Mouse (Mus musculus): ENCODE measurements around the gene Sbk2. TPM values are rescaled to one million over a fixed set of nuclear protein-coding genes. Genes with fewer than 3 reads are reported as not detected.
A peak's percentile ranks its signal among the peaks of the same experiment; 100 is the strongest.

Gene Sbk2
- polyA plus RNA-seq, 1 experiment, result not detected

DNA sequence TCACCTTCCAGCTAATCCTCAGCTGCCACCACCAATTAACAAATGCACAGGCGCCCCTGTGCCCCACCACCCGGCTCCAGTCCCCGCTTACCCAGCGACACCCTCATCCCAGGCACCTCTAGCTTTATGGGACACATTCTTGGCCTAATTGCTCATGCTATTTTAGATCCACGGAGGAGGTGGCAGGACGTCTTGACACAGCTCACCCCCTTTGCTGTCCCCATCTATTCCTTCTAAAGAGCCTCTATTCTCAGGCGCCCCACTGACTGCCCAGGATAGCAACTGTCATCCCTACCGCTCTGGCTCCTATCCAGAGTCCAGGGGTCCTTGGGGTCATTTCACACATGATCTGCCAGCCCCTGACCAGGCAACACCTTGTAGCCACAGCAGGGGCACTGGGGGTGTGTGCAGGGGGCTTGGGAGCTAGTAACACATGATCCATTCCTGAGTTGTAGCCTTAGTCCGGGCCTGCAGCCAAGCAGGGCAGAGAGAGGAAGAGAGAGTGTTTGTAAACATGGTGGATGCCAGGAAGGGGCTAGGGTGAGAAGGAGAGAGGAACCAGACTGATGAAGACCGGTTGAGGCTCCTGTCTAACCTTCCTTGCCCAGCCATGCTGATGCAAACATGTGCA lies 10.3 kb downstream of the Sbk2 start:
- TF ChIP-seq CTCF (IDR thresholded peaks at IDR 0.05; ENCODE audit: borderline replicate concordance, insufficient read depth, low read length), result no peak
- H3K4me3 ChIP-seq (ENCODE audit: insufficient read depth, low read length), result no peak overlapping the region
- no peaks in the 10 kb centered on the region for H3K4me1 ChIP-seq (ENCODE audit: control insufficient read depth, insufficient read depth, low read length)
- H3K27ac ChIP-seq (ENCODE audit: insufficient read depth, low read length), result no peak overlapping the region

DNA sequence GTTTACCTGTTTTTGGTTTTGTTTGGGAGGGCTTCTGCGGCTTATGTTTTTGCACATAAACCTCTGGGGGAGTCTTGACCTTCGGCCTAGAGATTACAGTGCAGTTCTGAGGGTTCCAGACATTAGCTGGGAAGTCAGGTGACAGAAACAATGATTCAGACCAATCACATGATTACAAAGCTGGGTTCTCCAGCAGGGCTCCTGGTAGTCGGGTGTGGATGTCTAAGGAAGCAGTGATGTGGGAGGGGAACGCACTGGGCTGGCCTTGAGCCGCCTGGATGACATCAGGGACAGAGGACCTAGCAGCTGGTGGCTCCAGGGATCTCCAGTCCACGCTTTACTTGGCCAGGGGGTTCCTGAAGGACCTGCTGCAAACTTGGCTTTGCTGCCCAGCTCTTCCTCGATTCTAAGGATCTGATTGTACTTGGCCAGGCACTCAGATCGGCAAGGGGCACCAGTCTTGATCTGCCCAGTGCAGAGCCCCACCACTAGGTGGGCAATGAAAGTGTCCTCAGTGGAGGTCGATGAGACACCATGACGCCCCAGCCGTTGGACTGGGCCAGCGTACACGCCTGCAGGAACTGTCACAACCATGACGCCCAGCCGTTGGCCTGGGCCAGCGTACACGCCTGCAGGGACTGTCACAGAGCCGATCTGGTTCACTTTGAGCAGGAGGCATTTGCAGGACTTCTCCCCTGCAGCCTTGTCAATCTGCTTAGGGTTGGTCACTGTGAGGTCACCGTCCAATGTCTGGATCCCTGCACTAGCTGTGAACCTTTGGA lies 13.5 kb downstream of the Sbk2 start:
- Histone ChIP-seq H3K4me1 (ENCODE audit: control insufficient read depth, insufficient read depth, low read length) (peaks cover 5% of the 10 kb centered on the region; the same call in 1 of the 2 replicates), H3K4me3 (ENCODE audit: insufficient read depth, low read length) (no peak overlapping the region)
- TF ChIP-seq POLR2A (IDR thresholded peaks at IDR 0.05; ENCODE audit: low read depth, low read length) (no peak), CTCF (IDR thresholded peaks at IDR 0.05; ENCODE audit: borderline replicate concordance, insufficient read depth, low read length) (no peak)

DNA sequence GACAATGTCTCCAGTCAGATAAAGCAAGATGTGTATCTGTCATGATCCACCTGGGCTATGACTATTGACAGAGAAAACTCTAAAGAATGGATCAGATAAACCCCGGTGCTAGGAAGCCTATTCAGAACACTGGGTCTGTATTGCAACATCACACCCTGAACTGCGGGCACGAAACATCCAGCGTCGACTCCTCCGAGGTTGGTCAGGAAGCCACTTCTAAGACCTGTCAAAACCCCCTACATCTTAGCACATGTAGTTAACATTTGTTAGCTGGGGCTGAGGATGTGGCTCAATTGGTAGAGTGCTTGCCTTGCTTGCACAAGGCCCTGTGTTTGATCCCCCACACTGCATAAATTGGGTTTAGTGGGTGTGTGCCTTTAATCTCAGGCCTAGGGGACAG lies 15.8 kb downstream of the Sbk2 start:
- Histone ChIP-seq H3K27ac (ENCODE audit: insufficient read depth, low read length) (no peak overlapping the region), H3K4me3 (ENCODE audit: insufficient read depth, low read length) (no peak overlapping the region), H3K4me1 (ENCODE audit: control insufficient read depth, insufficient read depth, low read length) (peaks cover 5% of the 10 kb centered on the region; the same call in 1 of the 2 replicates)
- TF ChIP-seq CTCF (IDR thresholded peaks at IDR 0.05; ENCODE audit: borderline replicate concordance, insufficient read depth, low read length) (no peak), POLR2A (IDR thresholded peaks at IDR 0.05; ENCODE audit: low read depth, low read length) (no peak)

More for the DNA sequence above, 13.5 kb downstream of the Sbk2 start:
- no peak overlapping the region for H3K27ac ChIP-seq (ENCODE audit: insufficient read depth, low read length)

DNA sequence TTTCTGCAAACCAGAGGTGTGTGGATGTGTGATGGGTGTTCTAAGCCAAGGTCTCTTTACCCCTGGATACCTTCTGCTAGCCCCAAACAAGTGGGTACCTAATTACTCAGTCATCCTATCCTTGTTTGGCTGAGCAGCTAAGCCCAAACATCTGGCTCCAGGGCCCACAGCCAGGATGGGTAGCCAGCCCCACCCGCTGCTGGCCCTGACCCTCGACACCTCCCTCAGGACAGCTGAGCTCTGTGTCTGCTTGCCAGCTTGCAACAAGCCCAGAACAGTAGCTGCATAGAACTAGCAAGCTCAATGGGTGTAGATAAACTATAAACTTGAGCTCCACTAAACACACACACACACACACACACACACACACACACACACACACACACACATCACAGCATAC lies 16.4 kb downstream of the Sbk2 start:
- no peak overlapping the region for H3K27ac ChIP-seq (ENCODE audit: insufficient read depth, low read length)
- H3K4me1 ChIP-seq (ENCODE audit: control insufficient read depth, insufficient read depth, low read length), result peaks cover 5% of the 10 kb centered on the region; the same call in 1 of the 2 replicates
- no peak overlapping the region for H3K4me3 ChIP-seq (ENCODE audit: insufficient read depth, low read length)
- TF ChIP-seq CTCF (IDR thresholded peaks at IDR 0.05; ENCODE audit: borderline replicate concordance, insufficient read depth, low read length) (no peak), POLR2A (IDR thresholded peaks at IDR 0.05; ENCODE audit: low read depth, low read length) (no peak)

DNA sequence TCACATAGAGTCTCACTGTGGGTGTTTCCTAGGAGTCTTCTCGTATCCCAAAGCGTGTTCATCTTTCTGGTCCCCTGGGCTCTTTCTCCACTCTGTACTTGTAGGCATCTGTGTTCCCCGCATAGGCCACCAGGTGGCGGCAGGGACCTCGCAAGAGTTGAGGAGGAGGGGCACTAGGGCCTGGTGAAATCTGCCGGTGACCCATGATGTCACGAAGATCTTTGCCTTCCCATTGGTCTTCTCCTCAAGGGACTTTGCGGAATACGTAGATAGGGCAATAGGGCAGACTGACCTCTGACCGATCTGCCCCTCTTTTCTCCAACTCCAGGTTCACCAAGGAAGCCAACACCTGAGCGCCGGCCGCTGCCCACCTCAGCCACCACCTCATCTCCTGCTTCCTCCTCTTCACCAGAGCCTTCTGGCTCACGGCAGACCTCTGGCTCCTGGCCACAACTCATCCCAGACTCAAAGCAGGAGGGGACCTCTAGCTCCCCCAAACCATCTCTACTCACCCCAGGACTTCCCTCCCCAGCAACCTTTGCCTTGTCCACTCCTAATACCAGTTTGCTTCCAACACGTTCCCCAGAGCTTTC lies 20.9 kb downstream of the Sbk2 start:
- no peak overlapping the region for H3K4me3 ChIP-seq (ENCODE audit: insufficient read depth, low read length)
- no peak overlapping the region for H3K27ac ChIP-seq (ENCODE audit: insufficient read depth, low read length)
- TF ChIP-seq CTCF (IDR thresholded peaks at IDR 0.05; ENCODE audit: borderline replicate concordance, insufficient read depth, low read length) (peak; percentile 81), POLR2A (IDR thresholded peaks at IDR 0.05; ENCODE audit: low read depth, low read length) (no peak)
- peaks cover 5% of the 10 kb centered on the region; the same call in 1 of the 2 replicates for H3K4me1 ChIP-seq (ENCODE audit: control insufficient read depth, insufficient read depth, low read length)

DNA sequence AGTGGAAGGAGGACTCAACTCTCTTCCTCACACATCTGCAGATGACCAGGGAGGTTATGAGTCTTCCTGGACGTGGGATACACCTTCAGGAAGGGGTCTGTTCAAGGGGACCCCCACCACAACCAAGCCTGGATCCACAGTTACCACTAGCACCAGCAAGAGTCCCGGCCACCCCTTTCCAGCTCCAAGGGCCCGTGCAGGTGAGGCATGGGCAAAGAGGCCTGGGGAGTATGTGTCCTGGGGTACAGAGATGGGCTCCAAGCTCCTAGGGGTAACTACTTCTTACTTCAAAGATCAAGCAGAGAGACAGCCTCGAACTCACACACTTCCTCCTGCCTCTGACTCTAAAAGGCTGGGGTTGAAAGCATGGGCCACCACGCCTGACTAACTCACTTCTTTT lies 21.5 kb downstream of the Sbk2 start:
- Histone ChIP-seq H3K4me3 (ENCODE audit: insufficient read depth, low read length) (no peak overlapping the region), H3K27ac (ENCODE audit: insufficient read depth, low read length) (no peak overlapping the region), H3K4me1 (ENCODE audit: control insufficient read depth, insufficient read depth, low read length) (0 out of 2 replicates have a peak, but pooled peaks cover 1% of the 10 kb centered on the region)
- TF ChIP-seq CTCF (IDR thresholded peaks at IDR 0.05; ENCODE audit: borderline replicate concordance, insufficient read depth, low read length), result no peak
- no peak for TF ChIP-seq POLR2A (IDR thresholded peaks at IDR 0.05; ENCODE audit: low read depth, low read length)

DNA sequence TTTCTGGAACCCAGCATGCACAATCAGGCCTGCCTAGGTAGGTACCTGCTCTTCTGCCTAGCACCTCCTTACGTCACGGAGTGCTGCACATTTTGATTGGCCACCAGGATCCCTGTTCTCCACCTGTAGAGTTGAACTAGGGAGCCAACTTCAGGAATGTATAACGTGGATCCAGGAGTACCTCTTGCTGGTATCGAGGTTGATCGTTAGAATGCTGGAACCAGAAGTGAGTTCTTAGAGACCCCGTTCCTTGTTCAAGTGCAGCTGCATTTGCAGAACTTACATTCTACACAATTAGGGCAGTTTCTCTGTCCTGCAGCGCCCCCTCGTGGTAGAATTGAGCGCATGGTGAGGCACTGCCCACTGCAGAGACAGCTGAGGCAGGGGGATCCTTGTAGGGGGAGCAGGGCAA lies 24.1 kb downstream of the Sbk2 start:
- no peak overlapping the region for H3K27ac ChIP-seq (ENCODE audit: insufficient read depth, low read length)
- TF ChIP-seq CTCF (IDR thresholded peaks at IDR 0.05; ENCODE audit: borderline replicate concordance, insufficient read depth, low read length) (peak; percentile 85), POLR2A (IDR thresholded peaks at IDR 0.05; ENCODE audit: low read depth, low read length) (no peak)
- no peak overlapping the region for H3K4me3 ChIP-seq (ENCODE audit: insufficient read depth, low read length)
- H3K4me1 ChIP-seq (ENCODE audit: control insufficient read depth, insufficient read depth, low read length), result no peaks in the 10 kb centered on the region

DNA sequence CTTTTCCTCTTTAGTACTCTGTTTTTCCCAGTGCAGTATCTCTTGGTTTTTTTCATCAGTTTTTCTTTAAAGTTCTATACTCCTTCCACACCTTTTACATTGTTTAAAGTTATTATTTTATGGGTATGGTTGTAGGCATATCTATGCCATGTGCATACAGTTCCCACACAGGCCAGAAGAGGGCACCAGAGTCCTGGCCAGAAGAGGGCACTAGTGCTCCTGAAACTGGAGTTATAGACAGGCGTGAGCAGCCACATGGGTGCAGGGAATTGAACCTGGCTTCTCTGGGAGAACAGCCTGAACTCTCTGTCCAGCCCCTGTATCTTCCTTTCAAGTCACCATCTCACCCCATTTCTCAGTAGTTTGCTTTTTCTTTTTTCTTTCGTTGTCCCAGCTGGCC lies 25.8 kb downstream of the Sbk2 start:
- TF ChIP-seq CTCF (IDR thresholded peaks at IDR 0.05; ENCODE audit: borderline replicate concordance, insufficient read depth, low read length), result peak; percentile 82
- no peak for TF ChIP-seq POLR2A (IDR thresholded peaks at IDR 0.05; ENCODE audit: low read depth, low read length)
- H3K4me3 ChIP-seq (ENCODE audit: insufficient read depth, low read length), result no peak overlapping the region
- no peak overlapping the region for H3K27ac ChIP-seq (ENCODE audit: insufficient read depth, low read length)
- H3K4me1 ChIP-seq (ENCODE audit: control insufficient read depth, insufficient read depth, low read length), result no peaks in the 10 kb centered on the region

DNA sequence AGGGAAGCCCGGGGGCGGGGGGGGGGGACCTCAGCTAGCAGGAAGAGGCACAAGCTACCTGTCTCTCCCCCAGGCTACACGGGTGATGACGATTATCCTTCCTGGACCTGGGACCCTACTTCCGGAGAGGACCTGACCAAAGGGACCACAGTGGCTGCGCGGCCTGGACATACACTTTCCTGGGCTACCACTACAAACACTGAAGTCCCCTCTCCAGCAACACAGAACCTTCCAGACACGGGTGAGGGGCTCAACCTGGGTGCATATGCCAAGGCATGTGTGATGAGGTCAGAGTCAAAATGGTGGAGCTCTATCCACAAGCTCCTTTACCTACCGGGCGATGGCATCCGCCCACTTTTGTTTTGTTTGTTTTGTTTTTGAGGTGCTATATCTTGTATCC lies 26.8 kb downstream of the Sbk2 start:
- Histone ChIP-seq H3K4me3 (ENCODE audit: insufficient read depth, low read length) (no peak overlapping the region), H3K4me1 (ENCODE audit: control insufficient read depth, insufficient read depth, low read length) (no peaks in the 10 kb centered on the region), H3K27ac (ENCODE audit: insufficient read depth, low read length) (no peak overlapping the region)
- no peak for TF ChIP-seq CTCF (IDR thresholded peaks at IDR 0.05; ENCODE audit: borderline replicate concordance, insufficient read depth, low read length)
- no peak for TF ChIP-seq POLR2A (IDR thresholded peaks at IDR 0.05; ENCODE audit: low read depth, low read length)

DNA sequence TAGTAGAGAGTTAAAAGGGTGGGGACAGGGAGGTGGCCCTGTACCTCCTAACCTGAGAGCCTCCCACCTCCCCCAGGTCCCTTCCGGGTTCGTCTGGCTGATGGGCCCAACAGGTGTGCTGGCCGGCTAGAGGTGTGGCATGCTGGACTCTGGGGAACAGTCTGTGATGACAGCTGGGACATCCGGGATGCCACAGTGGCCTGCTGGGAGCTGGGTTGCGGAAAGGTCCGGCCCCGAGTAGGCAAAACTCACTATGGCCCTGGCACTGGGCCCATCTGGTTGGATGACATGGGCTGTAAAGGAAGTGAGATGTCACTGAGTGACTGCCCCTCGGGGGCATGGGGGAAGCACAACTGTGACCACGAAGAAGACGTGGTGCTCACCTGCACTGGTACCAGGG lies 27.4 kb downstream of the Sbk2 start:
- no peaks in the 10 kb centered on the region for H3K4me1 ChIP-seq (ENCODE audit: control insufficient read depth, insufficient read depth, low read length)
- TF ChIP-seq POLR2A (IDR thresholded peaks at IDR 0.05; ENCODE audit: low read depth, low read length), result no peak
- no peak for TF ChIP-seq CTCF (IDR thresholded peaks at IDR 0.05; ENCODE audit: borderline replicate concordance, insufficient read depth, low read length)
- H3K4me3 ChIP-seq (ENCODE audit: insufficient read depth, low read length), result no peak overlapping the region
- no peak overlapping the region for H3K27ac ChIP-seq (ENCODE audit: insufficient read depth, low read length)

Measured in embryonic fibroblast, embryonic 13.5 days (primary cell).